Mouse (Mus musculus) thymus, adult 2 months (tissue): ENCODE measurements around the gene Tvp23a.

Experiments used
- CTCF ChIP-seq: fragments of 200-500 bp; IDR thresholded peaks from 2 replicates; pipeline ENCODE4 v1.5.1; 2012; ENCODE audit warnings: mild to moderate bottlenecking, control low read depth, low read length, moderate library complexity, borderline replicate concordance; ENCODE audit not compliant: control insufficient read depth, poor library complexity, insufficient read depth; ENCODE audit errors: extremely low read depth
- POLR2A ChIP-seq: fragments of 200-500 bp; IDR thresholded peaks from 2 replicates; pipeline ENCODE4 v1.6.1; 2012; ENCODE audit warnings: mild to moderate bottlenecking, low read length, control low read depth, moderate library complexity; ENCODE audit not compliant: control insufficient read depth, poor library complexity, insufficient read depth; ENCODE audit errors: extremely low read depth

GRCm38 (mm10) chr16:10460188-10460587, 13.0 kb upstream of the Tvp23a start:
- TF ChIP-seq CTCF, result no peak
- no peak for TF ChIP-seq POLR2A
